Mouse (Mus musculus) thymus, postnatal 14 days (tissue): ENCODE results near the gene Aoc1.

Source experiments
- DNase-seq: peaks from one replicate; pipeline ENCODE4 v3.0.0; 2021

Aoc1 gene

GRCm38 (mm10) chr6:48872596-48872995 is at the start of gene Aoc1:
Aoc1 (plus strand) TSS chr6:48872896.
- no peak for DNase-seq

- DNase-seq, result no peak
These were observed 47.7 kb upstream of the Aoc1 start for GRCm38 (mm10) chr6:48825016-48825415.

- no peak for DNase-seq
These were observed 43.7 kb upstream of the Aoc1 start for GRCm38 (mm10) chr6:48828976-48829375.

DNA sequence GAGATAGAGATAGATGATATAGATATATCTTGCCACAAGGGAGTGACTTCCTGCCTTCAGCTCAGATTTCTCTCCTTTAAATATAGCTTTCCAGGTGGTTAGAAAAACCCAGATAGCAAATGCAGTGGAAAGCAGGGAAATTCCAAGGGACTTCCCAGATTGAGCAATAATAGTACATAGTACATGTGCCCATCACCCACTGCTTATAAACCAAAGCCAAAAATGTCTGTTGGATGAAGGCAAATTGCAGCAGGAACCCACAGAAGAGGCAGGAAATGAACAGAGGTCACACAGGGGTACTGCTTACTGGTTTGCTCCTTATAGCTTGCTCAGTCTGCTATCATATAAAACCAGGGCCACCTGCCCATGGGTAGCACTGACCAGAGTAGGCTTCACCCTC is 43.0 kb upstream of the Aoc1 start:
- DNase-seq, result no peak

DNA sequence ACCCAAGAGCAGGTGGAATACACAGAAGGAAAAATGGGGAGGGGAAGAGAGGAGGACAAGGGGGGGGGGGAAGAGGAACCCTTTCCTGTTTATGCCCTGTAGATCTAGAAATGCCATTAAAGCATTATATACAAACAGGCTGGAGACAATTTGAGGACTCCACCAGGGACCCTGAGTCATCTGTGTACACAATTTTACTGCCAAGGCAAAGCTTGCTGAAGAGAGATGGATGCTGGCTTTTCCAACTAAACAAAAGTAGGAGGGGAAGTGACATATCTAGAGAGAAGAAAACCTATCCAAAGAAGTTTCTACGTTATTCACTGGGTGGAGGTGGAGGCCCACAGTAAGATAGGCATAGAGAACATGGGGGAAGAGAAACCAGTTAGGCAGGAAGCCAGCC is 42.5 kb upstream of the Aoc1 start:
- no peak for DNase-seq

DNA sequence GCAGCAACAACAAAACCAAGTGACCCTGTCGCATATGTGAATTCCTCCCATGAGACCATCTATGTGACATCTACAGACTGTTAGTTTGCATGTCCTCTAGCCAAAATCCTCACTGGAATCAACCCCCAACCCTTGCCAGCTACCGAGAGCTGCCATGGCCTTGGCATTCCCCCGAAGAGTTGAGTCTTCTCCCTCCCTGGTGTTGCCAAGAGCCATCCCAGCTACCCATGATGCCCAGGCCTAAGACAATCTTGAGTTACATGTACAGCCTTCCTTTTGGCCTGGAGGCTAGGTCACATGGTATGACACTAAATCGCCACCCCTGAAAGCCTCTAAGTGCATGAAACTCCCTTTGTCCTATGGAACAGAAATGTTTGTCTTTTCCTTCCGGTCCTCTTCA is 41.6 kb upstream of the Aoc1 start:
- no peak for DNase-seq

GRCm38 (mm10) chr6:48832426-48832825 is 40.3 kb upstream of the Aoc1 start:
- DNase-seq, result no peak

- DNase-seq, result no peak
These were observed 39.2 kb upstream of the Aoc1 start for GRCm38 (mm10) chr6:48833515-48833914.

DNA sequence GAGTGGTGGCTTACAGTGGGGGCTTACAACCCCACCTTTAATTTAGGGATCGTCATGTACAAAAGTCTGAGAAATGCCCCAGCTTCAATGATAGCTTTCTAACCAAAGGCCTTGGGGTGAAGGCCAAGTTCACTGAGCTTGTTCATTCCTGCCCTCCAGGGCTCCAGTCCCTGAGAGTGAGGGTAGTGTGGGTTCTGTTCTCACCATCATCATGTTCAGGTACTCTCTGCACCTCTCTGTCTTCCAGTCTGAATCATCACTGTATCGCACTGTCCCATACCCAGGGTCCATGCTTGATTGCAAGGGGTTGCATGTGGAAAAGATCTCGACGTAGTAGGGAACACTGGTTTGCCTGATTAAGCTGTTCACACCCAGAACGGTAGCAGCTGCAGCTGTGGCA is 37.5 kb upstream of the Aoc1 start:
- DNase-seq, result no peak

DNA sequence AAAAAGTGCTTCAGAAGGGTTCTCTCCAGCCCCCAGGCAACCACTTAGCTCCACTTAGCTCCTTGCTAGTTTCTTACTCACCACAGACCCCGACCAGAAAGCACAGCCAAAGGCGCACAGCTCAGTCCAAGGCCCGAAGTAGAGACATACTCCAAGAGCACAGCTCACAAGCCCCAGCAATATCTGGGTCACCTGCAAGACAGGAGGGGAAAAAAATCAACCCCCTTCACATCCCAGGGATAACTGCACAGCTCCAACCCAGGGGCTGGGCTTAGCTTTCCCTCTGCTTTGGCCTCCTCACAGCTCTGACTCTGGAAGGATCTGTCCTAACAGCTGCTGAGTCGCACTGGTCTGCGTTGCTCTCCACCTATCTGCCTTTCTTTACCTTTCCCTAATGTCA is 36.5 kb upstream of the Aoc1 start:
- DNase-seq, result no peak

DNA sequence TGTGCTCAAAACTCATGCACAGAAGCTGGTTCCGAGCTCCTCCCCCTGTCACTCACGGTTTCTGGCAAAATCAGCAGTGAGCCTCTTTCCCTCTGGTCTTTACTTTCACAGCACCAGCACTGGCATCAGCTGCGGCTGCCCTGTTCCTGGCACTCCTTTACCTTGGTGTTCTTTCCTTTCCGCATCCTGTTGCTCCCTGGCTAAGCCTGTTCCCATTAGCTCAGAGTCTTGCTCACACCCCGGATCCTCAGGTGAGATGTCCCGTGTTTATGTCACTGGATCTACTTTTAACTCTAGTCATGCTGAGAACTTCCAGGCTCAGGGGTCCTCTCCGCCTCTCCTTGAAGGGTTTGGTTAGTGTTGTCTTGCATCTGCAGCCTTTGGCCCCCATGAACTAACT is 35.2 kb upstream of the Aoc1 start:
- no peak for DNase-seq

- no peak for DNase-seq
These were observed 34.2 kb upstream of the Aoc1 start for GRCm38 (mm10) chr6:48838321-48839080.

DNA sequence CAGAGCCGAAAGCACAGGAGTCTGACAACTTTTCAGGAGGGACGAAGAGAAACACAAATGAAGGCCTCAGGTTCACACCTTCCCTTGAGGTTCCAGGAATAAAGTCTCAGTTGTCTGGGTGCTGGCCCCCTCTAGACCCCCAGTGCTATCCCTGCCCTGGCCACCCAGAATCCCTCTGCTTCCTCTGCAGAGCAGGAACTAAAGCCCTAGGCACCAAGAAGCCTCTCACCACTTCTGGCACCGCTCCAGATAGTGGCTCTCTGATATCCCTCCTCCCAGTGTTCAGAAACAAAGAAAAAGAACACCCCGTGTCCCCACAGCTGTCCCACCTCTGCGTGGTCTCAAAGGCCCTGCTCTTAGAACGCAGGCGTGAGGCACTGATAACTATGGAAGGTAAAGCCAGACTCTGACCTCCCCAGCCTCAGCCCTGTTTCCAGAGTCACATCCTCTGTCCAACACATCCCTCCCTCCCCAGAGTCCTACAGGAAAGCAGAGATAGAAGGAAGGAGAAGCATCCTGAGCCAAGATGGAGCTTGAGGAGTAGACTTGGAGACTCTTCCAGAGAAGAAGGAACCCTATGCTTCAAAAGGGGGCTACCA is 32.2 kb upstream of the Aoc1 start, which contains the start of gene Tmem176a:
Tmem176a (plus strand) TSS at position 549 of the 599 bp plus-strand sequence.
- peak; percentile 21 for DNase-seq

DNA sequence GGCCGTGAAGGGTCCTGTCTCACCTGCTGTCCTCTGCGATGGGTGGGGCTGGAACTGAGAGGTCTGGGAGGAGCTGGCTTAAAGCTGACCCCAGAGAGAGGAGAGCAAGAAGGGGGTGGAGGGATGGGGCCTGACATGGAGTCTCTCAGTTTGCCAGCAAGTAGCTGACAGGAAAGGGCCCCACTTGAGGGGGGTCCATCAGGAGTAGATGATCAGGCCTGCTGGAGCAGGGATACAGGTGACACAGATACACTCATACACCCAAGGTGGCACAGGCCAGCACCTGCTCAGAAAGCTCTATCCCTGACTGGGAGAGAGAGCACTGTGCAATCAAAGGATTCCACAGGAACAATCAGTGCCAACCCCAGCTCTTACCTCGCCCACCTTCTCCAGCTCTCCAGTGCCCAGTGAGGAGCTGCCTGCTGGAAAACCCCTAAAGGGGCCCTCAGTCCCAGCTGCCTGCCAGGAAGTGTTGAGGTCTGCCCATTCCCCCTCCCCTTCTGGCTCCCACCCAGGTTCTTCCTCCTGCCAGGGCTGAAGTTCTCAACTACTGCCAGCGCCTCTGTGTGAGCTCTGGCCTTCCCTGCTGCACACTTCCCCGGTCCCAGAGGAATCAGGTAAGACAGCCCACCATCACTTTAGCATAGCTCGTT is 31.6 kb upstream of the Aoc1 start, which contains the start of gene Tmem176b:
Tmem176b (minus strand) TSS at position 524 of the 653 bp plus-strand sequence.
- peak; percentile 72 for DNase-seq

- peak; percentile 60 for DNase-seq
These were observed 30.4 kb upstream of the Aoc1 start for GRCm38 (mm10) chr6:48842111-48842842.

GRCm38 (mm10) chr6:48845086-48845485 is 27.6 kb upstream of the Aoc1 start:
- no peak for DNase-seq

GRCm38 (mm10) chr6:48851820-48852491 is 20.7 kb upstream of the Aoc1 start:
- no peak for DNase-seq

DNA sequence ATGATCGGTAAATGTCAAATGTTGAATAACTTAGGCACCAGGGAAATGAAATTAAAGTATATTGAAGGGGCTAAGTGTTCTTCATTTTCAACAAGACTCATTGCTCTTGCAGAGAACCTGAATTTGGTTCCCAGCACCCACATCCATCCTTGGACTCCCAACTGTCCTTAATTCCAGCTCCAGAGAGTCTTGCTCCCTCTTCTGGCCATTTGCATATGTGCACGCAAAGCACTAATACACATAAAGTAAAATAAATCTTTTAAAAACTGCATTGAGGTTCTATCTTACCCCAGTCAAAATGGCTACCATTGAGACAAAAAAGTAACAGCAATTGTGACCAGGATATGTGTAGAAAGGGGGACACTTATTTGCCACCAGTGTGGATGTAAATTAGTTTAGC is 18.5 kb upstream of the Aoc1 start:
- DNase-seq, result no peak

- no peak for DNase-seq
These were observed 14.9 kb upstream of the Aoc1 start for GRCm38 (mm10) chr6:48857613-48858302.

GRCm38 (mm10) chr6:48860130-48860815 is 12.4 kb upstream of the Aoc1 start:
- DNase-seq, result peak; percentile 78

GRCm38 (mm10) chr6:48860851-48861250 is 11.8 kb upstream of the Aoc1 start:
- no peak for DNase-seq
